Mouse (Mus musculus): ENCODE results near the gene Oprd1. TPM values are rescaled to one million over a fixed set of nuclear protein-coding genes. Genes with fewer than 3 reads are reported as not detected.

Gene Oprd1
- not detected for total RNA-seq (2023)

GRCm38 (mm10) chr4:132144080-132144841 is at the start of gene Oprd1:
TSS of gene Oprd1 (minus strand) at chr4:132144486.

GRCm38 (mm10) chr4:132074933-132075769 is 69.1 kb downstream of the Oprd1 start, which contains the start of gene Epb41:
TSS of gene Epb41 (minus strand) at chr4:132075321.

GRCm38 (mm10) chr4:132074077-132074932 is 70.0 kb downstream of the Oprd1 start, which contains the start of gene Gm10300:
TSS of gene Gm10300 (plus strand) at chr4:132074697.

Other genes starting within 250 kb of the Oprd1 start
- not detected for gene Tmem200b, start 222.7 kb downstream of the Oprd1 start, total RNA-seq (2023)
- under 1 TPM; 0.24 to 0.61 TPM for gene Gm10300, start 69.8 kb downstream of the Oprd1 start, total RNA-seq (2023)
- gene Epb41, start 69.2 kb downstream of the Oprd1 start, total RNA-seq (2023): 100 to 1,000 TPM; 135 to 145 TPM
- 10 to 100 TPM; 76.0 to 85.7 TPM for gene Ythdf2, start 67.8 kb upstream of the Oprd1 start, total RNA-seq (2023)
- 10 to 100 TPM; 39.5 to 42.0 TPM for gene Gmeb1, start 117.1 kb upstream of the Oprd1 start, total RNA-seq (2023)
- 10 to 100 TPM; 37.3 to 42.9 TPM for gene Taf12, start 129.9 kb upstream of the Oprd1 start, total RNA-seq (2023)
- not detected for gene Rab42, start 158.9 kb upstream of the Oprd1 start, total RNA-seq (2023)
- 10 to 100 TPM; 30.1 to 31.1 TPM for gene Trnau1ap, start 185.1 kb upstream of the Oprd1 start, total RNA-seq (2023)
- gene Rcc1, start 209.1 kb upstream of the Oprd1 start, total RNA-seq (2023): 10 to 100 TPM; 13.4 to 21.2 TPM